Mouse (Mus musculus): ENCODE results near the gene Luzp2. TPM values are rescaled to one million over a fixed set of nuclear protein-coding genes. Genes with fewer than 3 reads are reported as not detected.
"Not testable (repeated sequence)": the region's sequence is repeated elsewhere in the genome, so short reads cannot be mapped to it uniquely, and the experiment has no call there.

Luzp2 gene
- polyA plus RNA-seq, 1 experiment from 2014 or later: 0.87 TPM

DNA sequence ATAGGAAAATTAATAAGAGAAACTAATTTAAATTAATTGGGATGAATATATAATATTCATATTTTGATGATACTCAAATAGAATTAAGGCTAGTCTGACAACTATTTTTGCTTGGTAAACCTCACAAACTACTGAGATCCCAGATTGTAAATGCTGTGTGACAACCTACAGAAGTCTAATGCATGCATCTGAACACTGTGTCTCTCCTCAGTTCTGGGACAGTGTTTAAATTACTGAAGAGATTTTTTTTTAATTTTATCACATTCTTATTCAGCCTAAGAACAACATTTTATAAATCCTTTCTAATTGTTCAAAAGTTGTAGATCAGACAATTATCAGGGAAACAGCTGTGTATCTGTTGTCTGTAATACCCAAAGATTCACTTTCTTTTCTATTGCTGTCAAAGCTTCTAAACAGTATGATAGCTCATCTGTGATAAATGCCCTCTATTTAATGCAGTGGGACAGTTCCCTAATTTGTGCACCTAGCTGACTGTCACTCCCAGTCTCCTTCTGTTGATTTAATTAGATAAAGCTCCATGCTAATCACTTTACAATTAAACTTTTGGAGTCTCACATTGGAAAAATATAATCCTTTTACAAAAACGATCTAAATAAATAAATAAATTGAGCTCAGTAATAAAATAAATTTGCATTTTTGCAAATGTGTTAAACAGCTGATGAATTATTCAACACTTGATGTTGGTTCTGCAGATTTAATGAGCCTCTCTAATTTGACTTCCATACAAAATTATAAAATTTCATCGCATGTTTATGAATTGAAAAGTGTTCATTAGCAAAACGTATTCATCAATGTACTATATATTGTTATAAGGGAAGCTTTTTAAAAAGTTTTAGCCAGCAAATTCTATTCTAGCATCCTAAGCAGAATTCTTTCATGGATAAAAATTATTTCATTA, 58.7 kb downstream of the Luzp2 start:
- WGBS: 88% methylated on average over 3 of the region's 3 CpGs
- no peak overlapping the region for H3K27ac ChIP-seq
- H3K36me3 ChIP-seq (replicated peaks): no peaks in the 10 kb centered on the region
- no peak overlapping the region for H3K4me3 ChIP-seq
- H3K27me3 ChIP-seq (ENCODE audit: poor library complexity, severe bottlenecking): no peaks in the 10 kb centered on the region
- no peaks in the 10 kb centered on the region for H3K4me1 ChIP-seq
- no peaks in the 10 kb centered on the region for H3K9me3 ChIP-seq
- no peak for DNase-seq (ENCODE audit: extremely low spot score, low spot score)

- no peaks in the 10 kb centered on the region for H3K36me3 ChIP-seq (replicated peaks)
- no peaks in the 10 kb centered on the region for H3K27me3 ChIP-seq (ENCODE audit: poor library complexity, severe bottlenecking)
- no peaks in the 10 kb centered on the region for H3K9me3 ChIP-seq
- no peak overlapping the region for H3K4me3 ChIP-seq
- H3K4me1 ChIP-seq: no peaks in the 10 kb centered on the region
- no peak overlapping the region for H3K27ac ChIP-seq
- no peak for DNase-seq (ENCODE audit: extremely low spot score, low spot score)
- 77% methylated on average over 3 of the region's 3 CpGs for WGBS
Observed at GRCm38 (mm10) chr7:54898589-54898988, 63.3 kb downstream of the Luzp2 start.

GRCm38 (mm10) chr7:54909958-54910357, 74.7 kb downstream of the Luzp2 start:
- WGBS: 40% methylated on average over 7 of the region's 7 CpGs
- DNase-seq (ENCODE audit: extremely low spot score, low spot score): no peak
- Histone ChIP-seq H3K27ac (no peak overlapping the region), H3K9me3 (no peaks in the 10 kb centered on the region), H3K4me3 (no peak overlapping the region), H3K36me3 (replicated peaks) (no peaks in the 10 kb centered on the region), H3K27me3 (ENCODE audit: poor library complexity, severe bottlenecking) (no peaks in the 10 kb centered on the region), H3K4me1 (peaks cover 6% of the 10 kb centered on the region)

DNA sequence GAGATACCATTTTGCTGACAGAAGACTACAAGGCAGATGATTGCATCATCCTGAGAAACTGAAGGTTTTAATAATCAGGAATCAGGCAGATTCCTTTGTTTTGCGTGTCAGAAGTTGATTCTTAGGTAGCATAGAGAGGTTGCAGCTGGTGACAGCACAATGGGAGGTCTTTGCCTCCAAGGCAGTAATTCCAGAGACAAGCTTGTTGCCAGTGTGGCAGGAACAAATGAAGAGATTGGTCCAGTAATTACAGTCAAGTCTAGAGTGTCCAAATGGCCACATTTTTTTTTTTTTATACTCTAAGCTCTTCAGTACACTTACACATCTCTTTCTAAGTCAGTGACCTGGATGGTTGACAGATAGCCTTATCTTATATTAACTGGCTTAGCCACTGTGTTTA, 78.7 kb downstream of the Luzp2 start:
- no peak for DNase-seq (ENCODE audit: extremely low spot score, low spot score)
- Histone ChIP-seq H3K27ac (no peak overlapping the region), H3K4me1 (peaks cover 6% of the 10 kb centered on the region), H3K27me3 (ENCODE audit: poor library complexity, severe bottlenecking) (no peaks in the 10 kb centered on the region), H3K36me3 (replicated peaks) (no peaks in the 10 kb centered on the region), H3K9me3 (no peaks in the 10 kb centered on the region), H3K4me3 (no peak overlapping the region)
- WGBS: 34% methylated on average over 1 of the region's 1 CpGs

GRCm38 (mm10) chr7:54921991-54922390, 86.7 kb downstream of the Luzp2 start:
- Histone ChIP-seq H3K27me3 (ENCODE audit: poor library complexity, severe bottlenecking) (no peaks in the 10 kb centered on the region), H3K36me3 (replicated peaks) (no peaks in the 10 kb centered on the region), H3K27ac (no peak overlapping the region), H3K4me1 (no peaks in the 10 kb centered on the region), H3K4me3 (no peak overlapping the region), H3K9me3 (no peaks in the 10 kb centered on the region)
- 88% methylated on average over 3 of the region's 3 CpGs for WGBS
- DNase-seq (ENCODE audit: extremely low spot score, low spot score): no peak

GRCm38 (mm10) chr7:54956759-54957158, 121.5 kb downstream of the Luzp2 start:
- no peaks in the 10 kb centered on the region for H3K9me3 ChIP-seq
- H3K4me1 ChIP-seq: no peaks in the 10 kb centered on the region
- DNase-seq (ENCODE audit: extremely low spot score, low spot score): no peak
- no peaks in the 10 kb centered on the region for H3K27me3 ChIP-seq (ENCODE audit: poor library complexity, severe bottlenecking)
- H3K27ac ChIP-seq: no peak overlapping the region
- no peak overlapping the region for H3K4me3 ChIP-seq
- no peaks in the 10 kb centered on the region for H3K36me3 ChIP-seq (replicated peaks)
- whole genome bisulfite sequencing: 84% methylated on average over 2 of the region's 2 CpGs

- DNase-seq (ENCODE audit: extremely low spot score, low spot score): no peak
- Histone ChIP-seq H3K9me3 (no peaks in the 10 kb centered on the region), H3K36me3 (replicated peaks) (no peaks in the 10 kb centered on the region), H3K27ac (no peak overlapping the region), H3K27me3 (ENCODE audit: poor library complexity, severe bottlenecking) (no peaks in the 10 kb centered on the region), H3K4me3 (no peak overlapping the region), H3K4me1 (peaks cover 4% of the 10 kb centered on the region; the same call in 1 of the 2 replicates)
- WGBS: 79% methylated on average over 4 of the region's 4 CpGs
Observed at GRCm38 (mm10) chr7:54962678-54963077, 127.4 kb downstream of the Luzp2 start.

GRCm38 (mm10) chr7:54977372-54977771, 142.1 kb downstream of the Luzp2 start:
- H3K27me3 ChIP-seq (ENCODE audit: poor library complexity, severe bottlenecking): no peaks in the 10 kb centered on the region
- H3K9me3 ChIP-seq: no peaks in the 10 kb centered on the region
- no peak overlapping the region for H3K4me3 ChIP-seq
- no peaks in the 10 kb centered on the region for H3K4me1 ChIP-seq
- H3K27ac ChIP-seq: no peak overlapping the region
- H3K36me3 ChIP-seq (replicated peaks): no peaks in the 10 kb centered on the region
- no peak for DNase-seq (ENCODE audit: extremely low spot score, low spot score)

- no peak overlapping the region for H3K27ac ChIP-seq
- DNase-seq (ENCODE audit: extremely low spot score, low spot score): no peak
- H3K9me3 ChIP-seq: no peaks in the 10 kb centered on the region
- H3K4me3 ChIP-seq: no peak overlapping the region
- no peaks in the 10 kb centered on the region for H3K4me1 ChIP-seq
- WGBS: 91% methylated on average over 4 of the region's 4 CpGs
- no peaks in the 10 kb centered on the region for H3K27me3 ChIP-seq (ENCODE audit: poor library complexity, severe bottlenecking)
- H3K36me3 ChIP-seq (replicated peaks): no peaks in the 10 kb centered on the region
Observed at GRCm38 (mm10) chr7:54980585-54980984, 145.3 kb downstream of the Luzp2 start.

GRCm38 (mm10) chr7:55000397-55000796, 165.1 kb downstream of the Luzp2 start:
- no peak for DNase-seq (ENCODE audit: extremely low spot score, low spot score)
- H3K9me3 ChIP-seq: no peaks in the 10 kb centered on the region
- WGBS: 73% methylated on average over 2 of the region's 2 CpGs

DNA sequence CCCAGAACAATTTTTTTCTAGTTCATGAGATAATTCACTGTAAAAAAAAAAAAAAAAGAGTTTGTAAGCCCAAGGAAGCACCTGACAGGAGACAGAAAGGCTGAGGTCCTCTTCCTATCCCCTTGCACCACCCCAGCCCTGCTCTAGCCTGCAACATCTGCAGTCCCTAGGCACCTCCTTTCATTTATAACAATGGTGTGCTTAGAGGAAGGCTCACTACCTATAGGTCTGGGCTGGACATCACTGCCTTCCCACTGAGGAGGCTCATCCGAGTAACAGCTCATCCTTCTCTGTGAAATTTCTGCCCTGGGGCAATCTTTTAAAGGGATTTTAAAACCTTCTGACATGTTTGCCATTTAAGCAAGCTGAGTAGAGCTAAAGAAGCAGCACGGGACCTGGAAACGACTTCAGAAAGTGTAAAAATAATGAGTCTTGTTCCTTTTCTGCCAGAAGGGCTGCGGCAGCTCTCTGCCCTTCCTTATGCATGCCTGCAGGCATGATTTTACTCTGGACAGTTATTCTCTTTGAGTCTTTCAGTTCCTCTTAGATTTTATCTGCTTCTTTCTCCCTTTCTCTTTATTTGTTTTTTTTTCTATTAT, 174.0 kb downstream of the Luzp2 start:
- Histone ChIP-seq H3K36me3 (replicated peaks) (no peaks in the 10 kb centered on the region), H3K27me3 (ENCODE audit: poor library complexity, severe bottlenecking) (no peaks in the 10 kb centered on the region), H3K27ac (no peak overlapping the region), H3K4me1 (no peaks in the 10 kb centered on the region), H3K9me3 (no peaks in the 10 kb centered on the region), H3K4me3 (no peak overlapping the region)
- WGBS: 54% methylated on average over 4 of the region's 4 CpGs
- no peak for DNase-seq (ENCODE audit: extremely low spot score, low spot score)

More at GRCm38 (mm10) chr7:55000397-55000796, 165.1 kb downstream of the Luzp2 start:
- no peak overlapping the region for H3K27ac ChIP-seq
- no peaks in the 10 kb centered on the region for H3K27me3 ChIP-seq (ENCODE audit: poor library complexity, severe bottlenecking)
- no peak overlapping the region for H3K4me3 ChIP-seq
- H3K4me1 ChIP-seq: peaks cover 11% of the 10 kb centered on the region
- H3K36me3 ChIP-seq (replicated peaks): no peaks in the 10 kb centered on the region

DNA sequence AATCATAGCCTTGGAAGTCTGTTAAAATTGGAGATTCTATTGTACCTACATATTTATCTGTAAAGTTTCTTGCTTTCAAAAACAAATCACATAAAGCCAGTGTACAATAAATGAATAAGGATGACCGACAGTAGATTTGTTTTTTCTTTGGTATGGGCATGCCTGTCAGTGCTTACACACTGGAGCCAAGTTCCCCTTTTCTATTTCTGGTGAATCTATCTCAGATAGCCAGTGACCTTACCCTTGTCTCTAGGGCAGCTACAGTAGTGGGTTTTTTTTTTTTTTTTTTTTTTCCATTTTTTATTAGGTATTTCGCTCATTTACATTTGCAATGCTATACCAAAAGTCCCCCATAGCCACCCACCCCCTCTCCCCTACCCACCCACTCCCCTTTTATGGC, 298.6 kb downstream of the Luzp2 start:
- H3K36me3 ChIP-seq (replicated peaks); H3K27me3 ChIP-seq (ENCODE audit: poor library complexity, severe bottlenecking); DNase-seq (ENCODE audit: extremely low spot score, low spot score); H3K4me1 ChIP-seq; H3K27ac ChIP-seq; H3K4me3 ChIP-seq; H3K9me3 ChIP-seq: not testable (repeated sequence)
- WGBS: 97% methylated on average over 1 of the region's 2 CpGs

GRCm38 (mm10) chr7:55188927-55189326, 353.6 kb downstream of the Luzp2 start:
- Histone ChIP-seq H3K4me3 (no peak overlapping the region), H3K36me3 (replicated peaks) (no peaks in the 10 kb centered on the region), H3K27me3 (ENCODE audit: poor library complexity, severe bottlenecking) (no peaks in the 10 kb centered on the region), H3K27ac (no peak overlapping the region), H3K9me3 (no peaks in the 10 kb centered on the region), H3K4me1 (no peaks in the 10 kb centered on the region)
- no peak for DNase-seq (ENCODE audit: extremely low spot score, low spot score)
- 94% methylated on average over 10 of the region's 10 CpGs for WGBS
